Mouse (Mus musculus) right cerebral cortex, postnatal 10 days (tissue): Measurements from ENCODE around the gene Gap43.
"Not testable (repeated sequence)": the region's sequence is repeated elsewhere in the genome, so short reads cannot be mapped to it uniquely, and the experiment has no call there.

ENCODE experiments used
- DNase-seq, 2 experiments: peaks; one replicate each; pipeline ENCODE4 v3.0.0; 2021; ENCODE audit warnings: low spot score in 2 of 2

Gap43 gene

DNA sequence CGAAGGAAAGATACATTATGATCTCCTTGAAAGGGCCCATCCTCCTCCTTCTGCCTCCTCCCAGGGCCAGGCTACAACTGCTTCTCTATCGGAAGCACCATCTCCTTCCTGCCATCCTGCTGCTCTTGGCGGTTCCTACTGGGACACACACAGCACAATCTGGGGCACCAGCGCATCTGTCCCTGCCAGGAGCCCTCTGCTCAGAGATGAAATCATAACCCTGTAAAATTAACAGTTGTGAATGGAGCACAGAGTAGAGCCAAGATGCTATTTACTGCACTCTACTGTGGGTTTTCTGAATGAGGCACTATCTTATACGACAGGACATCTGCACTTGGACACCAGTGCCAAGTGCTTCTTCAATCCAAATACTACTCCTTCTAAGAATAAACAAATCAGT is 46.0 kb downstream of the Gap43 start:
- peak; percentile 43 to 62 for DNase-seq

DNA sequence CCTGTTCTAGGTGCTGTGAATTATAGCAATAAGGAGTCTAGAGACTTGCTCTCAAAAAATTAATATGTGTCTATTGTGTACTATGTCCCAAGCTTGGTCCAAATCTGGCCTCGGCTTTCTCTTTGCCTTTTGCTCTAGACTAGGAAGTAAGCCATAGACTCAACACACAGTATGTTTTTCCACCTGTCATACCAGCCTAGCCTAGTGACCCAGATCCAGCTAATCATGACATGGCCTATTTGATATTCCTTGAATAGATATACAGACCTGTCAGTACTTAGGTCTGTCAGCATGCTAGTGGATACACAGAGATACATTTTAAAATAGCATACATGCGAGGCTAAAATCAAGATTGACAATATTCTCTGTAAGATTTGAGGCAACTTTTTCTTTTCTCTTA is 46.4 kb downstream of the Gap43 start:
- no peak for DNase-seq

DNA sequence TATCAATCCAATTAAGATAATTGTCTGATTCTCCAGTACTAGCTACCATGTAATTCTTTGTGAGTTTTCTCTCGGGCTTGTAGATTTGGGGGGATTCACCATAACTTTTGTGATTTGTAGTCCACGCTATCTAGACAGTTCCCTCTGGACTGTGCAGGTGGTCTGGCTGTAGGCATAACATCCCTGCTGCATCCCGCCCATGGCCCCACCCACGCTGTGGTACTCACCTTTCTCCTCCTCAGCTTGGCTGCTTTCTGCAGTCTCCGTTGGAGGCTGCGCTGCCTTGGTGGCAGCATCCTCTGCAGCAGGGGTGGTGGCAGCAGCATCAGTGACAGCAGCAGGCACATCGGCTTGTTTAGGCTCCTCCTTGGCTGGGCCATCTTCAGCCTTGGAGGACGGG is 48.9 kb downstream of the Gap43 start:
- no peak for DNase-seq

DNA sequence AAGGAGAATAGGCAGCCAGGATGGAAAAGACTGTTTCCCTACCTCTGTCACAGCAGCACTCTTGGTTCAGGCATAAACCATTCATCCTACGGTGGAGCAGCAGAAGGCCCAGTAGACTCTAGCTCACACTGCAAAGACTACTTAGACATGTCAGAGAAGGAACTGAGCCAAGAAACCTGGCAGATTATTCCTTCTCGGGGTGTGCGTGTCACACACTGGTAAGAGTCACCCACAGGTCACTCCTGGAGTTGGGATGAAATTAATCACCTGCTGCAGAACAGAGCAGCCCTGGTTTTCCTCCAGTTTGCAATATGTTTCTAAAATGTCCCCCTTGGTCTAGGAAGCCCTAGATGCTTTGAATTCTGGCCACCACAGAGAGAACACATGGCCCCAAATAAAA is 56.4 kb downstream of the Gap43 start:
- no peak for DNase-seq

DNA sequence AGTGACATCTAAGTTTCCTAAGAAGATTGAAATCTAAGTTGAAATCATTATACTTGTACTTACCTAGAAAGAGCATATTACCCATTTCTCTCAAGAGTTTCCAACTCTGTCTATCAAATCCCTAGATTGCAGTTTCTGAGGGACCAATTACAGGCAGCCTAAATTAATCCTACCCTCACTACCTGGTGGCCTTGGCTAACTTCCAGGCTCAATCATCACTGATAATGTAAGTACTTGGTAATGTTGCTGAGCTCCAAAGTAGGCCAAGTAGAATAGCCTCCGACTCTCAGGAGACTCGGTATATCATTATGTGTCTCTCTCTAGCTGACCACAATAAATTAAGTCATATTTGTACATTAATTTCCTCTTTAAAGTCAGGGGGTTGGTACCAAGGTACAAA is 62.7 kb downstream of the Gap43 start:
- DNase-seq: no peak

DNA sequence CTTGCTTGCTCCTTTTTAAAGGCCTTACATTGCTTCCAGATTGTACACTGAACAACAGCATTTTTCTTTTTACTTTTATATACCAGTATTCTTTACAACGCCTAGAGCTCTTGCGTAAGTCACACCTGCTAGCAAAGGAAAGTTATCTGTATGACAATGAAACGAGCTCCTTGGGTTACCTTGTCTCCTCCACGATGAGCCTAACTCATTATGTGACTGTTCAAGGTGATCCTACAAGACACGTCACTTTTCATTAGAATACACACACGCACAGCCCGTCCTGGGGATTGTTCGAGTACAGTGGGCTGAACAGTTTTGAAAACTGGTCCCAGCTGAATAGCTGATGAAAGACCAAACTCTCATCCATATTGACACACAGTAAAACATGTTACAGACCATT is 63.2 kb downstream of the Gap43 start:
- DNase-seq: no peak

DNA sequence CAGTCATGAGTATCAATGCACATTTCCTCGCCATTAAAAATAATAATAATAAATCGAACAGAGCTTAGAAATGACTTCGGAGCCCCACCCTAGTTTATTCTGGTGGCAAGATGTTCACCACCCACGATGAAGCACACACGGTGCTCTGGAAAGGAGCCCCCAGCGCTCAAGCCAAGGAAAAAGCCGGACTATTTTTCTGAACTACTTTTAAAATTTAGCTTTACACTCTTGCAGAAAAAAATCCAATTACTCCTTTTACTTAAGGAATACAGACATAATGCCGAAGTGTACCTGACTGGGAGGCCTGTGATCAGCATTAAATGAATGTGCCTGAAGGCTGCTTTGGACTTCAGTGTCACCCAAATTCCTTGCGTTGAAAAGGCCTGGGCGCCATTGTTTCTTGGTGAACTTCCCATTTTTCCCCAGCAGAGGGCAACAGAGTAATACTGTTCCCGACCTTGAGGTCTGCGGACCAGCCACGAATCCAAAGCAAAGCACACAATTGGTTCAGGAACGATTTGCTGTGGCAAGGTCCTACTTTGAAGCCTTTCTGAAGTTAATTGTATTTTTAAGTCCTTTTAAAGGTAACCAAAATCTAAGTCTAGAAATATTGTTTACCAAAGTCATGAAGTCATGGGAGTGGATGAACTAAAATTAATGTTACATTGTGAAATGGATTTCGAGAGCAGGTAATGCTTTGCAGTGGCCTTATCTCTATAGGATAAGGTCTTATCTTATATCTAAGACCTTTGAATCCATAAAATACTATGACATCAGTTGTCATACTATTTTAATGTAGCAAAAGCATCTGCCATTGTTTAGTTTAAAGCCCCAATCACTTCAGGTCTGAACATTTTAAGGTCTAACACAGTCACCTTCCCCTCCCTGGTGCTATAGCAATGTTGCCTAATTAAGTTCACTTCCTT is 64.0 kb downstream of the Gap43 start:
- DNase-seq: peak; percentile 83 to 85

DNA sequence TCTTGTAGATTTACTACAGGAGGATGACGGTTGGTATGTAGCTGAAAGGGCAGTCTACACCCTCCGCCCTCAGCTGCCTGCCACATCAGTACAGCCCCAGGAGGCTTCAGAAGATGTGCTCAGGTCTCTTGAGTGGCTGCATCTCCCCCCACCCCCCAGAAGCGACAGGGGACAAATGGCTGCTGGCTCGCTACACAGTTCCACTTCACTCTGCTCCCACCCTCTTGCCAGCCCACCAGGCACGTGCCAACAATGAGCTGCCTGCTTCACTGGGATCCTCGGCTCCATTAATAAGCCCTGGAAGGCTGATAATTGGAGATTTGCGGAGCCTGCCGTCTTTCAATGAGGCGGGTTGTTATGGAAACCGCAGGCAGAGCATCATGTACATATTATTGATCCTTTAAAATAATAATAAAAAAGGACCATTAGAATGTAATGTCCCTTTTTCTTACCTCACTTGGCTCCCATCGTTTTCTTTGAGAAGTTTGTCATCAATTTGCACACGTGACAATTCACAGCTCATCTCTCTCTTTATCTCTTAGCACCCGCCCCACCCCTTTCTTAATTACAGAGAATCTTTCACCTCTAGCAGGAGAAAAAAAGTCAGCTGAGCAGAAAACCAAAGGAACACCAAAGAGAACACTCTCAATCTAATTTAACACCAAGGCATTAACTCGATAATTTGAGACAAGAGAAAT is 64.8 kb downstream of the Gap43 start:
- peak; percentile 73 to 75 for DNase-seq

DNA sequence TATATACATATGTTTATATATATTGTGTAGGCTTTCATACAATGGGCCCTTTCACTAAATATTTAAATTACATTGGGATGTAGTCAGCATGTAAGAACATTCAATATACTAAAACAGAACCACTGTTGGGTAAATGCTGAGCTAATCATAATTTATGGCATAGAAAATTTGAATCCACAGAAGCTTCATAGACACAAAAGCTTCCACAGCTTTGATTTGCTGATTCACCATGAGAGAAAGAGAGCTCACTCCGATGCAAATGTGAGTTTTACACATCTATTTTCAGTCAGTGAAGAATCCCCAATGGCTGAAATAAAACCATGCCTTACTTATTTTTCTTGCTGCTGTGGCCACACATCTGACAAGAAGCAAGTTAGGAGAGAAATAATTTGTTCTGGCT is 69.2 kb downstream of the Gap43 start:
- no peak for DNase-seq

DNA sequence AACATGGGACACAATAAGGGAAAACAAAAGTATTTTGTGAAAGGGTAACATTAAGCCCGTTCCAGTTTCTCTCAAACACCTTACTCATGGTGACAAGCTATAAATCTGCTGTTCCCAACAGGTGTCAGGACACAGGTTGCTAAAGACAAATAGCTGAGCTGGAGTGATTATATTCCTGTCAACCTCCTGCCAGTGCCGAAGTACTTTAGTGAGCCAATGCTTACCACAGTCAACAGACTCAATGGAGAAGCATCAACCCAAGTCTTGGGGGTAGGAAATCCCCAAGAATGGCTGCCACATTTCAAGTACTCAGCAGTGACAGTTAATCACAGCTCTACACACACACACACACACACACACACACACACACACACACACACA is 70.9 kb downstream of the Gap43 start:
- no peak for DNase-seq

DNA sequence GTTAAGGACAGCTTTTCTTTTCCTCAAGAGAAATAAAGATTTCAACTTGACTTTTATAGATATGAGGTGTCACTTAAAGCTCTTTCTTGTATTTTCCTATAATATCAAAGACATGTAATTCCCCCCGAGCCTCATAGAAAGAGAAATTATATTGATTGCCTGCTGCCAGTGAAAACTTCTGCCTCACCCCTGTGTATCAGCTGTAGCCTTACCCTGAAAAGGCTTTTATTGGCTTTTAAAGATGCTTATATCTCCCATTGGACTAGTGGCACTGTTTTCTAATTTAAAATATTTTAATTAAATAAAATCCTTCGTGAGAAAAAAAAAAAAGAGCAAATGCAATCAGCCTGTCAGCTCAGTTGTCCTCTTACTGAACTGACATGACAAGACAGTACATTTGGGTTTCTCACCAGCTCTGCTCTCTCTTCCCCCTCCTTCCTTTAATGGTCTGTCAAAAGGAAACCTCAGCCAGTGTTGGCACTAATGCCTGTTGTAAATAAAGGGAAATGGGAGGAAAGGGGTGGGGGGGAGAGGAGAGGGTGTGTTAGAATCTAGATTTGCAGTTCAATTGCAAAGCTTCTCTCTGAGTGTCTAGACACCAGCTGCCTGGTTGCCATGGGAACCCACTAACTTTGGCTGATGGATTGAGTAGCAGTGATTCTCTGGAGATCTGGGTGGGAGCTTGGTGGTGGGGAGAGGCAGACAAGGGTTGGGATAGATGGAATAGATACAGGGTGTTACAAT is 71.4 kb downstream of the Gap43 start:
- DNase-seq: peak; percentile 90 to 95

DNA sequence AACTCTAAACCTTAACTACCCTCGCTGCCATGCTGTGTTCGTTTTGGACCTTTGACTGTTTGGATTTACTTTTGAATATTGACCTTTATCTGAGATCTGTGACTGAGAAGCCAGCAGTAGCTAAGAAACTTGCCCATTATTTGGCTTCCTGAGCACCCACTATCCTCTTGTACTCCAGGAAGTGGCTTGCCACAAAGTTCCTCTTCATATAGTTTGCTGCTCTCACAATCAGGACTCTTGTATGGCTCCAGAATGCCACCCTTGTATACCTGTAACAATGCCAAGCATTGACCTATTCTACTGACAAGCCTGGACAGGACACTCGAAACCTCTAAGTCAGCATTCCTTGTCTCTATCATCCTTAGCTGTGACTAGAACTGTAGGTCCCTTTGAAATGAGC is 75.3 kb downstream of the Gap43 start:
- DNase-seq: no peak

DNA sequence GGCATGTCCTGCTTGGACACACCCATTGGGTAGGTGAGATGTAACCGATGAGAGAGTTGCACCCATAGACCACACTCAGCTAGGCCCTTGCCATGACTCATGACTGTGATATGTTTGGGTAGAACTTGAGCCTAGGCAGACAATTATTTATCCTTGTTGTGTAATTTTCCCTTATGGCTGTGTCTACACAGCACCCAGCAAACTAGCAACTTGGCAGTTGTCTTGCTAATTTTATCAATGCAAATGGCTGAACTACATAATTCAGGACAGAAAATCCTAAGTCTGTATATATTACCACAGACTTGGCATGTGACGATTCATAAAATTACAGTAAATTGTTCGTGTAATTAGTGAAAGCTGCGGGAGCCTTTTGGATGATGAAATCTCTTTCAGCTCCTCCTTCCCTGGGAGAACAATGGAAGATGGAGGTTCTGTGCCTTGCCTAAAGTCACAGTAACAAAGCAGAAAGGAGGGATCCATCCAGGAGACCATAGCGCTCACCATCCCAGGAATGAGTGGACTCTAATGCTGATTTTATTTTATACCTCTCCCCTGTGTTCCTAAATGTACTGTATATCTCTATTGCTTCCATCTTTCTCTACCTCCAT is 77.4 kb downstream of the Gap43 start:
- DNase-seq: no peak

DNA sequence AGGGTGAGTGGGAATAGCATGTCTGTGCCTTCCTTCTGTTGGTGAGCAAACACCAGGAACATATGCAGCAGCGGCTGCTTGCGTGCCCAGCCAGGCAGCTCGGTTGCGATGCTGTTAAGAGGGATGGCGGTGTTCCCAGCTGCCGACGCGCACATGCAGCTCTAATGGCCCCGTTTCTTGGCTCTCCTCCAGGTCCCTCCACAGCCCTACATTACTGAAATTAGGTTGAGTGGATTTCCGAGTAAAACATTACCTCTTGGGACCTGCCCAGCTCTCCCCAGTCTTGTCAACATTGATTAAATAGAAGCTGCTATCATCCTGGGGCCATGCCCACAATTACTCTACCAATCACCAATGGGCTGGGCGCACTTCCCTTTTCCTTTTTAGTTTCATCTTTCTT is 84.8 kb downstream of the Gap43 start:
- DNase-seq: peak; percentile 88 to 91

DNA sequence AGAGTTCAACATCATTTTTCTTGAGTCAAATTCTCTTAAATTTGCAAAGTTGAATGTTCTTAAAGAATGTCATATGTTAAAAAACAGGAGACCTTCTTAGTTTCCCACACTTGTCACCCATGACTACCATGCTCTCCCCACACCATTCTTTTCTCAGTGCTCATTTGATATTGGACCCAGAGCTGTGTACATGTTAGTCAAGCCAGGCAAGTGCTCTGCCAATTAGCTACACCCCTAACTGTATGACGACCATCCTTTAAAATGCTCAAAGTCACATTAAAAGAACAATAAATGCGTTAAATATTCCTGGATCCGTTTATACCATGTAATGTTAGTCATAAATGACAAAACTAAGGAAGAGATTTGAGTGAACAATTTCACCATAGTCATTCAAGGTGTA is 85.2 kb downstream of the Gap43 start:
- no peak for DNase-seq

DNA sequence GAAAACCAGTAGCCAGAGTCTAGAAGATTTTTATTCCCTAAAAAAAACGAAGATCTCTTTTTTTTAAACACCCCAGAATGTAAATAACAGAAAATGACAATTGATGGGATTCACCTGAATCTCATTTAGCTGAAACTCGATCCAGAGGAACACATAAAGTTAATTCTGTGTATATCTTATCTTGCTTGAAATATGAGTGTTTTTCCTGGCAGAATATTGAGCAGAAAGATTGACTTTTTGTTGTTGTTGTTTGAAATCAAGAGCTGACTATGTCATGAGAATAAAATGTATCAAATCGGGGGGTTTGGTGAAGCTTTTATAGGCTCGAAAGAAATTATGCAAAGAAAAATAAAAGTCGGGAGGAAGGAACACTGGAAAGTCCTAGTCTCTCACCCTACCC is 88.2 kb downstream of the Gap43 start:
- no peak for DNase-seq

DNA sequence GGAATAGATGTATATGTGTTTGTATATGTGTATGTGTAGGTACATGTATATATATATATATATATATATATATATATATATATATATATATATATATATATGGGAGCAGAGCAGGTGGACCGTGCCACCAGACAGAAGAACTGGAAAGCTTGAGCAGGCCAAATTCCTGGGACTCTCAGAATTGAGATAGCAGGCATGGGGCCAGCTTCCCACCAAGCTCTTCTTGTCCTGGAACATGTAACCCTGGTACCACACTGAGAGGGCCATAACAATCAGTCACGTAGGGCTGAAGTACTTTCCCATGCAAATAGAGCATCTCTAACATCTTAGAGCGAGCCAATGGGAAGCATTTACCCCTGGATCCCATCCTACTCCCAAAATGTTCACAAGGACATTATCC is 96.3 kb downstream of the Gap43 start:
- not testable (repeated sequence) for DNase-seq

DNA sequence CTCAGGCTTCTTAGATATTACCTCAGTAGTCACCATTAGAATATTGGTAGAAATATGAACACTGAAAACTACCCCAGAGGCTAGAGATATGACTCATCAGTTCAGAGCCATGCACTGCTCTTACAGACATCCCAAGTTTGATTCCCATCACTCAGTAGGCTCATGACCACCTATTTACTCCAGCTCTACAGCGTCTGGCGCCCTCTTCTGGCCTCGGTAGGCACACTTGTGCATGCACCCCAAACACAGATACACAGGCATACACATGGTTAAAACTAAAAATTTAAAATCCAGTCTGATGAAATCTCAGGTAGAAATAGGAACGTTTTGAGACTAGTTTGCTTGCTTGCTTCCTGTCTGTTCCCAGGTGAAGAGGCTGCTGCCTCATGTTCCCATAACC is 109.1 kb downstream of the Gap43 start:
- DNase-seq: no peak
